Mouse (Mus musculus) C2C12 (cell line): Measurements from ENCODE around the gene Caly.
A peak's percentile ranks its signal among the peaks of the same experiment; 100 is the strongest.

Experiments used
- CEBPB ChIP-seq: IDR thresholded peaks from one replicate; pipeline ENCODE4 v1.6.1; 2011; ENCODE audit warnings: low read depth, mild to moderate bottlenecking, control low read depth, moderate library complexity
- CTCF ChIP-seq: IDR thresholded peaks from one replicate; pipeline ENCODE4 v1.5.1; 2011; ENCODE audit not compliant: control insufficient read depth, insufficient read depth, insufficient read length
- MAX ChIP-seq: IDR thresholded peaks from one replicate; pipeline ENCODE4 v1.6.1; 2011; ENCODE audit warnings: mild to moderate bottlenecking, control low read depth
- MYOG ChIP-seq: IDR thresholded peaks from one replicate; pipeline ENCODE4 v1.6.1; 2011; ENCODE audit not compliant: control insufficient read depth, insufficient read length; ENCODE audit errors: extremely low read depth

GRCm38 (mm10) chr7:140036281-140037170 lies 45.8 kb downstream of the Caly start, which contains the start of the genes Zfp511 and Tubgcp2:
- no peak for TF ChIP-seq CTCF
- TF ChIP-seq MAX, result peak; percentile 16
- no peak for TF ChIP-seq MYOG
- no peak for TF ChIP-seq CEBPB
